Mouse (Mus musculus) G1E (cell line): ENCODE measurements at regions not wholly inside any gene's neighbourhood (a gene's known extent, or its start where the extent isn't known, plus 50 kb on each side); places are given as distances from the start of the nearest gene placed in this dataset.

ENCODE experiments used
- ATAC-seq: 2 replicates; pipeline ENCODE4 v1.8.0; 2016; ENCODE audit warnings: mild to moderate bottlenecking; ENCODE audit not compliant: insufficient number of reproducible peaks, poor library complexity, low FRiP score, severe bottlenecking; ENCODE audit errors: extremely low read depth
- DNase-seq: peaks from one replicate; pipeline ENCODE4 v3.0.0; 2012; ENCODE audit warnings: low spot score
- H3K27me3 ChIP-seq: 2 replicates; pipeline ENCODE4 v1.6.1; 2012; ENCODE audit warnings: mild to moderate bottlenecking, low read length, inconsistent platforms; ENCODE audit not compliant: insufficient read depth
- H3K36me3 ChIP-seq: replicated peaks from 2 replicates; pipeline ENCODE3; 2012; ENCODE audit warnings: mild to moderate bottlenecking, inconsistent platforms
- H3K4me1 ChIP-seq: 2 replicates; pipeline ENCODE4 v1.6.1; 2012; ENCODE audit warnings: low read depth, low read length, inconsistent platforms, mixed read lengths; ENCODE audit not compliant: insufficient read depth
- H3K4me3 ChIP-seq: 2 replicates; pipeline ENCODE4 v1.5.1; 2012; ENCODE audit warnings: low read depth, mild to moderate bottlenecking, inconsistent platforms, low read length, moderate library complexity, mixed read lengths
- H3K9me3 ChIP-seq: replicated peaks from 2 replicates; pipeline ENCODE4 v1.6.1; 2012; ENCODE audit warnings: inconsistent platforms
- CTCF ChIP-seq: IDR thresholded peaks from 2 replicates; pipeline ENCODE4 v1.5.1; 2012; ENCODE audit warnings: low read depth, low read length, inconsistent platforms, mixed read lengths
- GATA1 ChIP-seq: IDR thresholded peaks from 2 replicates; pipeline ENCODE4 v1.6.1; 2012; ENCODE audit warnings: borderline replicate concordance, low read length, inconsistent platforms, mixed read lengths
- GATA2 ChIP-seq: IDR thresholded peaks from 2 replicates; pipeline ENCODE4 v1.6.1; 2012; ENCODE audit warnings: low read depth, low read length, inconsistent platforms, borderline replicate concordance
- POLR2AphosphoS5 ChIP-seq: IDR thresholded peaks from 2 replicates; pipeline ENCODE4 v1.6.1; 2012; ENCODE audit warnings: low read depth, low read length, inconsistent platforms; ENCODE audit not compliant: insufficient replicate concordance
- TAL1 ChIP-seq: conservative IDR thresholded peaks from 2 replicates; pipeline ENCODE4 v1.6.1; 2012; ENCODE audit warnings: low read depth, low read length, inconsistent platforms, mixed read lengths

- no peak overlapping the region; the same call in 1 of the 2 replicates for H3K4me3 ChIP-seq
- ATAC-seq (no peak), DNase-seq (no peak)
- no peaks in the 10 kb centered on the region for H3K4me1 ChIP-seq
- no peaks in the 10 kb centered on the region for H3K36me3 ChIP-seq
- TF ChIP-seq CTCF = no peak
- no peak for TF ChIP-seq POLR2AphosphoS5
- TF ChIP-seq GATA1 = no peak
- TF ChIP-seq TAL1 = no peak
- TF ChIP-seq GATA2 = no peak
- peaks cover 73% of the 10 kb centered on the region for H3K9me3 ChIP-seq
- no peaks in the 10 kb centered on the region for H3K27me3 ChIP-seq
Measured at GRCm38 (mm10) chr13:53688489-53688888, 215.6 kb upstream of the Msx2 start.

- no peaks in the 10 kb centered on the region for H3K27me3 ChIP-seq
- peaks cover 69% of the 10 kb centered on the region for H3K9me3 ChIP-seq
- no peak for DNase-seq
- TF ChIP-seq GATA1 (no peak), POLR2AphosphoS5 (no peak), CTCF (no peak), GATA2 (no peak), TAL1 (no peak)
- ATAC-seq = no peak
- no peak overlapping the region for H3K4me3 ChIP-seq
- H3K4me1 ChIP-seq = no peaks in the 10 kb centered on the region
- H3K36me3 ChIP-seq = no peaks in the 10 kb centered on the region
Measured at GRCm38 (mm10) chr13:53684498-53684897, 211.6 kb upstream of the Msx2 start.

- DNase-seq (no peak), ATAC-seq (no peak)
- TF ChIP-seq GATA1 (no peak), TAL1 (no peak), CTCF (no peak), POLR2AphosphoS5 (no peak), GATA2 (no peak)
- H3K27me3 ChIP-seq = no peaks in the 10 kb centered on the region
- H3K4me1 ChIP-seq = no peaks in the 10 kb centered on the region
- no peak overlapping the region for H3K4me3 ChIP-seq
- no peaks in the 10 kb centered on the region for H3K36me3 ChIP-seq
- peaks cover 63% of the 10 kb centered on the region for H3K9me3 ChIP-seq
Measured at GRCm38 (mm10) chr13:53677187-53677586, 204.3 kb upstream of the Msx2 start.

GRCm38 (mm10) chr13:53670361-53670760 lies 197.5 kb upstream of the Msx2 start:
- no peaks in the 10 kb centered on the region for H3K27me3 ChIP-seq
- ATAC-seq = no peak
- no peaks in the 10 kb centered on the region for H3K36me3 ChIP-seq
- no peak overlapping the region for H3K4me3 ChIP-seq
- H3K4me1 ChIP-seq = no peaks in the 10 kb centered on the region
- peaks cover 65% of the 10 kb centered on the region for H3K9me3 ChIP-seq
- TF ChIP-seq TAL1 (no peak), POLR2AphosphoS5 (no peak), GATA2 (no peak), CTCF (no peak), GATA1 (no peak)
- no peak for DNase-seq

- H3K27me3 ChIP-seq = no peaks in the 10 kb centered on the region
- no peaks in the 10 kb centered on the region for H3K36me3 ChIP-seq
- H3K4me1 ChIP-seq = no peaks in the 10 kb centered on the region
- TF ChIP-seq GATA1 = no peak
- TF ChIP-seq CTCF = no peak
- no peak for TF ChIP-seq GATA2
- no peak for TF ChIP-seq POLR2AphosphoS5
- no peak for TF ChIP-seq TAL1
- DNase-seq (no peak), ATAC-seq (no peak)
- H3K9me3 ChIP-seq = peaks cover 73% of the 10 kb centered on the region
- no peak overlapping the region for H3K4me3 ChIP-seq
Measured at GRCm38 (mm10) chr13:53667518-53667917, 194.6 kb upstream of the Msx2 start.

GRCm38 (mm10) chr13:53665592-53665991 lies 192.7 kb upstream of the Msx2 start:
- no peak for TF ChIP-seq CTCF
- TF ChIP-seq GATA2 = no peak
- TF ChIP-seq GATA1 = no peak
- no peak for TF ChIP-seq TAL1
- Histone ChIP-seq H3K4me3 (no peak overlapping the region), H3K9me3 (peaks cover 71% of the 10 kb centered on the region), H3K27me3 (no peaks in the 10 kb centered on the region), H3K36me3 (no peaks in the 10 kb centered on the region), H3K4me1 (no peaks in the 10 kb centered on the region)
- ATAC-seq = no peak
- no peak for DNase-seq

- DNase-seq (no peak), ATAC-seq (no peak)
- Histone ChIP-seq H3K4me3 (no peak overlapping the region), H3K27me3 (no peaks in the 10 kb centered on the region), H3K4me1 (no peaks in the 10 kb centered on the region), H3K36me3 (no peaks in the 10 kb centered on the region), H3K9me3 (peaks cover 68% of the 10 kb centered on the region)
- TF ChIP-seq TAL1 (no peak), CTCF (no peak), POLR2AphosphoS5 (no peak), GATA1 (no peak), GATA2 (no peak)
Measured at GRCm38 (mm10) chr13:53664631-53665230, 191.9 kb upstream of the Msx2 start.
